Mouse (Mus musculus): ENCODE results near the gene Prok1. TPM values are rescaled to one million over a fixed set of nuclear protein-coding genes. Genes with fewer than 3 reads are reported as not detected.
A peak's percentile ranks its signal among the peaks of the same experiment; 100 is the strongest.

The Prok1 gene
- total RNA-seq, 2 experiments from 2014 or later = not detected

DNA sequence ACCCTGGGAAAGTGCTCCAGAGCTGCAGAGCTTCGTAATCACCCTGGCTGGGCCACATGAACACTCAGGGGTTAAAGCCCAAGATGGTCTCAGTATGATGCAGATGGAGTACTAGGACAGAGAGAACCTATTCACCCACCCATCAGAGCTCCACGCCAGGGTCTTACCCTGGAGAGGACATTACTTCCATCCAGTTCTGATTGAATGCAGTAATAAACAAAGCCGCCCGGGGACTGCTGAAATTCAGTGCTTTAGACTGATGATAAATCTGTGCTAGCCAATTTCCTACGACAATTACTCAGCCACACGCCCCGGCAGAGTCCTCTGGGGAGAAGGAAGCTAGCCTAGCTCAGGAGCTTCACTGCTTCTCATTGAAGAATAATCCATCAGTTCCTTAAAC, 17.2 kb upstream of the Prok1 start:
- Histone ChIP-seq H3K27ac (peak overlapping the region; percentile 76; the same call in 1 of the 2 replicates), H3K4me3 (no peak overlapping the region)
- no peak for DNase-seq (ENCODE audit: low spot score in 2 of 2)
- TF ChIP-seq CTCF (conservative IDR thresholded peaks at IDR 0.05) = no peak

GRCm38 (mm10) chr3:107255992-107256391, 16.5 kb upstream of the Prok1 start:
- no peak for DNase-seq (ENCODE audit: low spot score in 2 of 2)
- H3K4me3 ChIP-seq = no peak overlapping the region
- H3K27ac ChIP-seq = no peak overlapping the region
- no peak for TF ChIP-seq CTCF (conservative IDR thresholded peaks at IDR 0.05)

- Histone ChIP-seq H3K27ac (no peak overlapping the region), H3K4me3 (no peak overlapping the region)
- DNase-seq (ENCODE audit: low spot score in 2 of 2) = no peak
- no peak for TF ChIP-seq CTCF (conservative IDR thresholded peaks at IDR 0.05)
Measured at GRCm38 (mm10) chr3:107253925-107254324, 14.4 kb upstream of the Prok1 start.

- H3K27ac ChIP-seq = no peak overlapping the region
- no peak for TF ChIP-seq CTCF (conservative IDR thresholded peaks at IDR 0.05)
- H3K4me3 ChIP-seq = no peak overlapping the region
- no peak for DNase-seq (ENCODE audit: low spot score in 2 of 2)
Measured at GRCm38 (mm10) chr3:107252035-107252434, 12.5 kb upstream of the Prok1 start.

- Histone ChIP-seq H3K27ac (no peak overlapping the region), H3K4me3 (no peak overlapping the region)
- TF ChIP-seq CTCF (conservative IDR thresholded peaks at IDR 0.05) = no peak
- no peak for DNase-seq (ENCODE audit: low spot score in 2 of 2)
Measured at GRCm38 (mm10) chr3:107250320-107250719, 10.8 kb upstream of the Prok1 start.

DNA sequence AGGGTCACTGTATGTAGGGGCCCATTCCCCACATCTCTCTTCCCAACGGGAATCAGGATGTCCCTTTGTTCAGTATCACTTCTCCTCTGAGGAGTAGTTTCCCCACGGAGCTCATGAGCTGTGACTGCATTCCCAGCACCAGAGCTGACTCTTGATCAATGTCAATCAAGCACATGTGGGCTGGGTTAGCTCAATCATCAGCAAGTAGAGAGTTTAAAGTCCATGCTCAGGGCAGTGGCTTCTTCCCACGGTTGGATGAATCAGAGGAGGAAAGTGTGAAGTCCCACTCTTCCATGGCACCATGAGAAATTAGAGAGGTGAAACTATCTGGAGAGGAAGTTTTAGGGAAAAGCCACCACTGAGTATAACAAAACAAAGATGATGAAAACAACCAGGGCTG, 9.5 kb upstream of the Prok1 start:
- TF ChIP-seq CTCF (conservative IDR thresholded peaks at IDR 0.05) = no peak
- Histone ChIP-seq H3K4me3 (no peak overlapping the region), H3K27ac (no peak overlapping the region)
- DNase-seq (ENCODE audit: low spot score in 2 of 2) = no peak

- DNase-seq (ENCODE audit: low spot score in 2 of 2) = no peak
- H3K4me3 ChIP-seq = no peak overlapping the region
- no peak for TF ChIP-seq CTCF (conservative IDR thresholded peaks at IDR 0.05)
- no peak overlapping the region for H3K27ac ChIP-seq
Measured at GRCm38 (mm10) chr3:107246876-107247275, 7.4 kb upstream of the Prok1 start.

GRCm38 (mm10) chr3:107241389-107242094, 2.0 kb upstream of the Prok1 start:
- no peak overlapping the region for H3K27ac ChIP-seq
- no peak overlapping the region for H3K4me3 ChIP-seq
- no peak for TF ChIP-seq CTCF (conservative IDR thresholded peaks at IDR 0.05)
- DNase-seq (ENCODE audit: low spot score in 2 of 2) = no peak

DNA sequence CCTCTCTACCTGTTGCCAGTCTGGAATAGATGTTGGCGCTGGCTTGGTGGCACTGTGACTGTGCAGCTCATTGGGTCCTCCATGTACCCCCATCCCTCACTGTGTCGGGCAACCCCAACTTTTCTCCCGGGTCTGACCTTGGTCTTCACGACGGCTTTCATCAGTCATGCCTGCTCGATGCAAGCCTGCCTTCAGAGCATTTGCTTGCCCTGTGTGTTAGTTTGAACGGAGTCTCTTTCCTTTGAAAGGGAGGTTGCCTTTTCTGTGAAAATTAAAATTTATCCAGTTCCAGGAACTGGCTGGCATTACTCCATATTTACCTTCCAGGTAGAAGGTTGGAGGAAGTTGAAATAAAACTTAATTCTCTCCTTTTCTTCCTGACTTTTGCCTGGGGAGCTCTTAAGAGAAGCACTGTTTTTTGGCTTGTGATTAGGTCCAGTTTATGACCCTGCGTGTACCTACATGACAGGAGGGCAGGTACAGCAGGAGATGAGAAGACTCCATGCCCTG, 981 bp downstream of the Prok1 start:
- no peak overlapping the region for H3K4me3 ChIP-seq
- no peak for TF ChIP-seq CTCF (conservative IDR thresholded peaks at IDR 0.05)
- H3K27ac ChIP-seq = no peak overlapping the region
- DNase-seq (ENCODE audit: low spot score in 2 of 2) = no peak

DNA sequence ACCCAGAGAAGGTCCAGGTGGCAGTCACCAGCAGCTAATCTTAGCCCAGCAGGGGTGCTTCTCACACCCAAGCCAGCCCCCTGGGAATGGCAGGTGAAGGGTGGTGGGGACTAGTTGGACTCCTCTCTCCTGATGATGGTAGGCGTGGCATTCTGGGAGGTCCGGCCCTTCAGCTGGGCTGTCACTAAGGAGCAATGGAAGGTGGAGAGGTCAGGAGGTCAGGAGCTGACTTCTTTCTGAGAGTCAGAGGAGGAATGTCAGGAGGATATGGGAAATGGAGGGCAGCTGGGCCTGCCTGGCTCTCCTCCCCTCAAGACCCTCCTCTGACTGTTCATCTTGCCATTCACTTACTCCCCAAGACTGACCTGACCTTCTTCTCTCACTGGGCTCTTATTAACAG, 1.5 kb downstream of the Prok1 start:
- Histone ChIP-seq H3K4me3 (no peak overlapping the region), H3K27ac (no peak overlapping the region)
- TF ChIP-seq CTCF (conservative IDR thresholded peaks at IDR 0.05) = no peak
- DNase-seq (ENCODE audit: low spot score in 2 of 2) = no peak

DNA sequence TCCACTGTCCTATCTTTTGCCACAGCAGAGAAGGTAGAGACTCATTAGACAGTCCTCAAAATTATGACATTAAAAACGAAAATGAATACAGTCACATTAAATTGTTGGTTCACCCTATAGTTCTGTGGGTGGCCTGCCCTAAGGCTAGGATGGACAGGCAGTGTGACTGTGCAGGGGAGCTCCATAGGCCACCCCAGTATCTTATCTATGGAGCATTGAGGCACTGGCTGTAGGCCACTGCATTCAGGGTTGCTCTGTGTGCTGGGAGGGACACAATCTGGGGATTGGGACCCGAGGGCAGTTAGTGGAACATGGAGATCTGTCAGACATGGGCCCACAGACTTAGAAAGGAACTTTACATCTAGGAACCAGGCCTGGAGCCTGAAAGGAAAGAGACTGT, 5.6 kb downstream of the Prok1 start:
- no peak overlapping the region for H3K4me3 ChIP-seq
- no peak overlapping the region for H3K27ac ChIP-seq
- no peak for TF ChIP-seq CTCF (conservative IDR thresholded peaks at IDR 0.05)
- no peak for DNase-seq (ENCODE audit: low spot score in 2 of 2)

DNA sequence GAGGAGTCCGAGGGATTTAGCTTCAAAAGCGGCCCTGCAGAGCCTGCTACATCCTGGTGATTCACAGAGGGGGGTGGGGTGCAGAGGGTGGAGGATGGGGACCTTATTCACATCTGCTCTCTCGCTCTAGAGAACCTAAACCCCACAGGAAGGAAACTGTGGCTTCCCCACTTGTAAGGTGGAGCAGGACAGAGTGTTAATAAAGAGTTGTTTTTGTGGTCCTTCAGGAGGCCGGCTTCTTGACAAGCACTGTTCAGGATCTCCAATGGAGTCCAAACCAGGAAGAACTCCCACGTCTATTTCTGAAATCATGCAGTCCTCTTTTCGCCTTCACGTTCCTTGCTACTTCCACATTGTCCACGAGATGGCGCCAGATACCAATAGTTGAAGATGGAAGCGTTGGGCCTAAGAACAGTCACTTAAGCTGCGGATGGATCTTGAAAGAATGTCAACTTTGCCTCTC, 6.1 kb downstream of the Prok1 start:
- peak; percentile 94 for TF ChIP-seq CTCF (conservative IDR thresholded peaks at IDR 0.05)
- DNase-seq (ENCODE audit: low spot score in 2 of 2) = peak; percentile 86 to 95
- peak overlapping the region; percentile 89 for H3K27ac ChIP-seq
- H3K4me3 ChIP-seq = peak overlapping the region; percentile 43

DNA sequence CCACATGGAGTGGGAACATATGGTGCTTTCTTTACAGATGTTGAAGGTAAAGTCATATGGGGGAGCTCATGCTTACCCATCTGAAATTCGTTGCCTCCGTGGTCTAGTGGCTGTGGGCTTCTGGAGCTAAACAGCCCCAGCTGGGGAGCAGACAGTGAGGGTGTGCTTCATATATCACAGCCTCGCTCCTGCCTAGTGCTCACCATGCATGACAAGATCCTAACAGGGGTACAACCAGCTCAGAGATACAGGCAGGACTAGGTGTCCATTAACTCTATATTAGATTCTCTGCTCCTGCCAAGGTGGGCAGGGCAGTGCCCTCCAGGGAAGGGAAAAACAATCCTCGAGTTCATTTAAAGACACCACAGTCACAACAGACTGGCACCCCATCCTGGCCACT, 8.3 kb downstream of the Prok1 start:
- DNase-seq (ENCODE audit: low spot score in 2 of 2) = no peak
- no peak overlapping the region for H3K4me3 ChIP-seq
- no peak for TF ChIP-seq CTCF (conservative IDR thresholded peaks at IDR 0.05)
- no peak overlapping the region for H3K27ac ChIP-seq

DNA sequence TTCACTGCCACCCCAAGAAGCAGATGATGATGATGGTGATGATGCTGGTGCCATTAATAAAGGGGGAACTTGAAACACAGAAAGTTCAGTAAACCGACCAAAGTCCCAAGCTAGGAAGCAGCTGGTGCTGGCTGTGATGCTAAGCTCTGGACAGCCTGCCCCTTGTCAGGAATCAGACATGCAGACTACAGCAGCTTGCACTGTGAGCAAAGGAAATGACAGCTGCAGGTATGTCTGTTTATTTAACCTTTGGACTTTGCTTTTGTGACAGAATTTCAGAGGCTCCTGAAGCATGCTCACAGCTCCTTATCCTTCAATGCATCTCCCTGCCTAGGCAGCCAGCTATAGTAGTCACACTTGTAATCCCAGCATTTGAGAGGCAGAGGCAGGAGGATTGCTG, 9.0 kb downstream of the Prok1 start, which contains the start of gene A630076J17Rik:
Gene A630076J17Rik (plus strand): TSS at position 88 of the 400 bp plus-strand sequence.
- DNase-seq (ENCODE audit: low spot score in 2 of 2) = no peak
- no peak for TF ChIP-seq CTCF (conservative IDR thresholded peaks at IDR 0.05)
- H3K27ac ChIP-seq = no peak within 1 kb of the TSS
- no peak within 1 kb of the TSS for H3K4me3 ChIP-seq
